In the genomic region with DNA sequence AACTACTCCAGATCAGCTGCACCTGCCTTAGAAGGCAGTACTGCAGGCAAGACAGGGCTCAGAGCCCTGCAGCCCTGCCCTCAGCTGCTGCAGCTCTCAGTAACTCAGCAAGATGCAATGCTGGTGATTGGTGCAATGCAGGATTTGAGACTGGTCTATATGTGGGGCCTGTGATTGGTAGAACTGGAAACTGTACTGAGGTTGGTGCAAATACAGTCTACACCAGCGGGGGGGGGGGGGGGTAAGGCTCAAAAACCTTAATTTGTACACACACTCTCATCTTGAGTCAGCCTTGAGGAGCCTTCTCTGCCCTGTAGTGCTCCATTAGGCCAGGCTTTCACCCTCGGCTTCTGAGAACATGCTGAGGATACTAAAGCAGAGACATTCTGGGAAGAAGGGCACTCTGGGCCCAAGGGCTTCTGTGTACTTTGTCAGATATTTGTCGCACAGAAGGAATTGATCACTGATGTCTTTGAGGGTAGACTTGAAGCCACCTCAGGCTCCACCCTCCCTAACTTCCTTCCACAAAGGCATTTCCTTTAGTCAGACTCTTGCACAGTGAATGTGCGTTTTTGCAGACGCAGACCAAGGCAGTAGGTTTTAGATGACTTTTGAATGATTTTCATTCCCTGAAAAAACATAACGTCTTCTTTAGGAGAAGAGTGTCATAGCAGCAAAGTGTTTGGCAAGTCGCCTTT, we compare ENCODE assay signal across 14 mouse cellular contexts. TPM values are rescaled to one million over a fixed set of nuclear protein-coding genes. Genes with fewer than 3 reads are reported as not detected.
DNase-seq lines count a peak whose midpoint lies in the region; ATAC-seq lines count a peak whose summit lies in the region.
"Had no signal": no experiment of that assay in that cellular context is flagged by ENCODE, and none has a peak within 500 bp of the region (broad histone marks: within the 10 kb centered on the region; RNA-seq: fewer than 3 reads in every experiment).

No protein-coding gene starts in this region.

- H3K9me3 ChIP-seq in hindbrain, embryonic 10.5 days, result no peaks in the 10 kb centered on the region
- no peaks in the 10 kb centered on the region for H3K9me3 ChIP-seq in hindbrain, embryonic 12.5 days (replicated peaks)
- H3K9me3 ChIP-seq in embryonic facial prominence, embryonic 13.5 days, result no peaks in the 10 kb centered on the region
- no peaks in the 10 kb centered on the region for H3K9me3 ChIP-seq in megakaryocyte, embryonic 14.5 days
- H3K9me3 ChIP-seq in forebrain, embryonic 14.5 days (replicated peaks; ENCODE audit: control insufficient read depth, low read length), result no peaks in the 10 kb centered on the region
- H3K9me3 ChIP-seq: heart, embryonic 10.5 days had no signal

- 79% methylated on average over 7 of the region's 7 CpGs for WGBS in hindbrain, embryonic 10.5 days
- WGBS in hindbrain, embryonic 12.5 days, result 70% methylated on average over 7 of the region's 7 CpGs
- WGBS in embryonic facial prominence, embryonic 13.5 days, result 46% methylated on average over 7 of the region's 7 CpGs
- 78% methylated on average over 7 of the region's 7 CpGs for WGBS in forebrain, embryonic 14.5 days

- 0 out of 2 replicates have a peak overlapping the region, but pooled peaks have one; percentile 35 for H3K27ac ChIP-seq in hindbrain, embryonic 10.5 days
- no peak overlapping the region for H3K27ac ChIP-seq in hindbrain, embryonic 12.5 days
- peak overlapping the region; percentile 28 for H3K27ac ChIP-seq in embryonic facial prominence, embryonic 13.5 days
- no peak overlapping the region for H3K27ac ChIP-seq in forebrain, embryonic 14.5 days (ENCODE audit: low read depth, low read length)
- H3K27ac ChIP-seq: heart, embryonic 10.5 days; layer of hippocampus, adult 2 months; liver, embryonic 14.5 days had no signal

- no peak overlapping the region for H3K9ac ChIP-seq in hindbrain, embryonic 12.5 days
- H3K9ac ChIP-seq in embryonic facial prominence, embryonic 13.5 days, result no peak overlapping the region
- no peak overlapping the region for H3K9ac ChIP-seq in forebrain, embryonic 14.5 days (ENCODE audit: low read length)
- H3K9ac ChIP-seq: liver, embryonic 14.5 days had no signal

- H3K36me3 ChIP-seq in hindbrain, embryonic 10.5 days, result no peaks in the 10 kb centered on the region
- no peaks in the 10 kb centered on the region for H3K36me3 ChIP-seq in hindbrain, embryonic 12.5 days
- no peaks in the 10 kb centered on the region for H3K36me3 ChIP-seq in embryonic facial prominence, embryonic 13.5 days
- H3K36me3 ChIP-seq in megakaryocyte, embryonic 14.5 days (replicated peaks; ENCODE audit: low read length), result no peaks in the 10 kb centered on the region
- H3K36me3 ChIP-seq in forebrain, embryonic 14.5 days (ENCODE audit: control insufficient read depth, insufficient read depth, low read length), result no peaks in the 10 kb centered on the region
- H3K36me3 ChIP-seq: heart, embryonic 10.5 days had no signal

- no peak for DNase-seq in hindbrain, embryonic 10.5 days (ENCODE audit: low spot score)
- peak; percentile 72 for DNase-seq in CD4-positive, CD25-positive, alpha-beta regulatory T cell, adult 2 months (ENCODE audit: low read depth, low spot score)
- DNase-seq in forebrain, embryonic 14.5 days (ENCODE audit: low spot score), result no peak
- no peak for DNase-seq in layer of hippocampus, postnatal 14 days (ENCODE audit: low spot score in 2 of 2)
- DNase-seq in cerebellum, postnatal 10 days, result no peak
- DNase-seq: kidney, adult 2 months; right cerebral cortex, postnatal 25 days had no signal

- ATAC-seq in hindbrain, embryonic 12.5 days (ENCODE audit: low FRiP score), result no peak
- no peak for ATAC-seq in embryonic facial prominence, embryonic 13.5 days (ENCODE audit: insufficient number of reproducible peaks, insufficient read depth, low FRiP score, low TSS enrichment, low read depth)
- ATAC-seq in forebrain, embryonic 14.5 days, result no peak

- no peaks in the 10 kb centered on the region for H3K27me3 ChIP-seq in hindbrain, embryonic 10.5 days (ENCODE audit: insufficient read depth, poor library complexity, severe bottlenecking)
- no peaks in the 10 kb centered on the region for H3K27me3 ChIP-seq in hindbrain, embryonic 12.5 days
- no peaks in the 10 kb centered on the region for H3K27me3 ChIP-seq in embryonic facial prominence, embryonic 13.5 days
- H3K27me3 ChIP-seq in megakaryocyte, embryonic 14.5 days (replicated peaks), result no peaks in the 10 kb centered on the region
- H3K27me3 ChIP-seq in forebrain, embryonic 14.5 days (replicated peaks; ENCODE audit: control insufficient read depth, insufficient read depth, low read length), result no peaks in the 10 kb centered on the region

- H3K4me1 ChIP-seq in hindbrain, embryonic 10.5 days (replicated peaks), result peaks cover 8% of the 10 kb centered on the region
- no peaks in the 10 kb centered on the region for H3K4me1 ChIP-seq in hindbrain, embryonic 12.5 days
- peaks cover 14% of the 10 kb centered on the region for H3K4me1 ChIP-seq in embryonic facial prominence, embryonic 13.5 days
- peaks cover 95% of the 10 kb centered on the region for H3K4me1 ChIP-seq in megakaryocyte, embryonic 14.5 days
- no peaks in the 10 kb centered on the region for H3K4me1 ChIP-seq in forebrain, embryonic 14.5 days (ENCODE audit: control insufficient read depth, insufficient read depth, low read length)

- H3K4me2 ChIP-seq in hindbrain, embryonic 12.5 days (replicated peaks), result no peak overlapping the region
- no peak overlapping the region for H3K4me2 ChIP-seq in embryonic facial prominence, embryonic 13.5 days
- no peak overlapping the region for H3K4me2 ChIP-seq in forebrain, embryonic 14.5 days (ENCODE audit: low read length)

- H3K4me3 ChIP-seq in hindbrain, embryonic 10.5 days, result no peak overlapping the region
- no peak overlapping the region for H3K4me3 ChIP-seq in hindbrain, embryonic 12.5 days
- H3K4me3 ChIP-seq in embryonic facial prominence, embryonic 13.5 days, result no peak overlapping the region
- peak overlapping the region; percentile 81 for H3K4me3 ChIP-seq in megakaryocyte, embryonic 14.5 days (replicated peaks)
- H3K4me3 ChIP-seq in forebrain, embryonic 14.5 days (ENCODE audit: low read depth, low read length), result no peak overlapping the region
- H3K4me3 ChIP-seq: heart, embryonic 10.5 days; layer of hippocampus, adult 2 months had no signal

RNA-seq across cellular contexts. Expression of a gene that starts 43.4 kb away (rescaled TPM):
- 8.2 and 8.8 TPM in 2 replicates for polyA plus RNA-seq in hindbrain, embryonic 10.5 days (2016; fragmentation: Nextera tagmentation; extraction: Ambion mirVana)
- polyA plus RNA-seq in hindbrain, embryonic 12.5 days (2016; fragmentation: Nextera tagmentation; extraction: Ambion mirVana), result 6.9 and 11.5 TPM in 2 replicates
- 12.3 and 14.5 TPM in 2 replicates for polyA plus RNA-seq in embryonic facial prominence, embryonic 13.5 days (2015; fragmentation: Nextera tagmentation; extraction: Ambion mirVana)
- 2.9 TPM in 1 of 2 replicates, not detected in the other for polyA plus RNA-seq in megakaryocyte, embryonic 14.5 days (2012; ENCODE audit: insufficient read depth, low replicate concordance)
- polyA plus RNA-seq in forebrain, embryonic 14.5 days (2014; fragmentation: Nextera tagmentation; extraction: Ambion mirVana), result 10.2 and 13.0 TPM in 2 replicates
- 1 to 10 TPM; 7.7 to 9.9 TPM for total RNA-seq in layer of hippocampus, postnatal 14 days (2021)

RNA-seq across cellular contexts. Expression of a gene that starts 43.7 kb away (rescaled TPM):
- polyA plus RNA-seq in hindbrain, embryonic 10.5 days (2016; fragmentation: Nextera tagmentation; extraction: Ambion mirVana), result 14.0 and 14.3 TPM in 2 replicates
- 20.2 and 20.8 TPM in 2 replicates for polyA plus RNA-seq in hindbrain, embryonic 12.5 days (2016; fragmentation: Nextera tagmentation; extraction: Ambion mirVana)
- 32.2 and 33.5 TPM in 2 replicates for polyA plus RNA-seq in embryonic facial prominence, embryonic 13.5 days (2015; fragmentation: Nextera tagmentation; extraction: Ambion mirVana)
- 2.2 and 10.5 TPM in 2 replicates for polyA plus RNA-seq in megakaryocyte, embryonic 14.5 days (2012; ENCODE audit: insufficient read depth, low replicate concordance)
- 17.3 and 19.0 TPM in 2 replicates for polyA plus RNA-seq in forebrain, embryonic 14.5 days (2014; fragmentation: Nextera tagmentation; extraction: Ambion mirVana)
- 10 to 100 TPM; 11.0 to 11.2 TPM for total RNA-seq in layer of hippocampus, postnatal 14 days (2021)

RNA-seq across cellular contexts. Expression of a gene that starts 43.8 kb away (rescaled TPM):
- 0.95 TPM in 1 of 2 replicates, not detected in the other for polyA plus RNA-seq in hindbrain, embryonic 10.5 days (2016; fragmentation: Nextera tagmentation; extraction: Ambion mirVana)
- 0.93 TPM in 1 of 2 replicates, not detected in the other for polyA plus RNA-seq in hindbrain, embryonic 12.5 days (2016; fragmentation: Nextera tagmentation; extraction: Ambion mirVana)
- 0.78 and 1.1 TPM in 2 replicates for polyA plus RNA-seq in embryonic facial prominence, embryonic 13.5 days (2015; fragmentation: Nextera tagmentation; extraction: Ambion mirVana)
- not detected in 2 replicates for polyA plus RNA-seq in megakaryocyte, embryonic 14.5 days (2012; ENCODE audit: insufficient read depth, low replicate concordance)
- polyA plus RNA-seq in forebrain, embryonic 14.5 days (2014; fragmentation: Nextera tagmentation; extraction: Ambion mirVana), result not detected in 2 replicates
- not detected for total RNA-seq in layer of hippocampus, postnatal 14 days (2021)
- total RNA-seq: adrenal gland, adult 18-20 months had no signal
- polyA plus RNA-seq: kidney, adult 2 months had no signal

Comparison
In these comparisons a context has a peak if more than half of its experiments do, and no peak if none do; other contexts are left out.
1. H3K27ac ChIP-seq: peak in hindbrain, embryonic 10.5 days (single experiment) and embryonic facial prominence, embryonic 13.5 days (single experiment); none in hindbrain, embryonic 12.5 days (single experiment) and forebrain, embryonic 14.5 days (single experiment).